Mouse (Mus musculus): ENCODE measurements around the gene Mlst8. TPM values are rescaled to one million over a fixed set of nuclear protein-coding genes. Genes with fewer than 3 reads are reported as not detected.

Mlst8 gene
- polyA plus RNA-seq, 1 experiment from 2014 or later: 38.0 TPM

GRCm38 (mm10) chr17:24424489-24424888, 54.4 kb downstream of the Mlst8 start:
- Histone ChIP-seq H3K4me1 (ENCODE audit: control insufficient read depth, insufficient read depth, low read length) (peaks cover 12% of the 10 kb centered on the region), H3K9ac (replicated peaks; ENCODE audit: low read depth, low read length) (no peak overlapping the region), H3K27me3 (ENCODE audit: control insufficient read depth, insufficient read depth, low read length) (no peaks in the 10 kb centered on the region), H3K9me3 (ENCODE audit: control insufficient read depth, low read length) (no peaks in the 10 kb centered on the region), H3K36me3 (ENCODE audit: control insufficient read depth, insufficient read depth, low read length) (peaks cover 46% of the 10 kb centered on the region), H3K4me3 (ENCODE audit: low read depth, low read length) (no peak overlapping the region), H3K27ac (ENCODE audit: low read depth, low read length) (no peak overlapping the region), H3K4me2 (ENCODE audit: low read depth, low read length) (no peak overlapping the region)
- 92% methylated on average over 5 of the region's 5 CpGs for WGBS
- no peak for ATAC-seq (ENCODE audit: low read depth)

Other genes with a start within 250 kb of the Mlst8 start
- 7.0 and 11.1 TPM in 2 replicates for gene Ccnf, start 227.6 kb downstream of the Mlst8 start, polyA plus RNA-seq (2014; fragmentation: Nextera tagmentation; extraction: Ambion mirVana)
- 0.68 and 0.87 TPM in 2 replicates for gene Abca17, start 128.0 kb downstream of the Mlst8 start, polyA plus RNA-seq (2014; fragmentation: Nextera tagmentation; extraction: Ambion mirVana)
- 33.0 and 37.1 TPM in 2 replicates for gene Abca3, start 127.1 kb downstream of the Mlst8 start, polyA plus RNA-seq (2014; fragmentation: Nextera tagmentation; extraction: Ambion mirVana)
- gene Rnps1, start 64.5 kb downstream of the Mlst8 start, polyA plus RNA-seq (2014; fragmentation: Nextera tagmentation; extraction: Ambion mirVana): 285 and 287 TPM in 2 replicates
- gene Eci1, start 52.4 kb downstream of the Mlst8 start, polyA plus RNA-seq (2014; fragmentation: Nextera tagmentation; extraction: Ambion mirVana): 44.2 and 49.9 TPM in 2 replicates
- 6.5 and 7.5 TPM in 2 replicates for gene Dnase1l2, start 36.0 kb downstream of the Mlst8 start, polyA plus RNA-seq (2014; fragmentation: Nextera tagmentation; extraction: Ambion mirVana)
- gene E4f1, start 8.8 kb downstream of the Mlst8 start, polyA plus RNA-seq (2014; fragmentation: Nextera tagmentation; extraction: Ambion mirVana): 34.6 and 36.9 TPM in 2 replicates
- 73.3 and 75.4 TPM in 2 replicates for gene Pgp, start 8.7 kb downstream of the Mlst8 start, polyA plus RNA-seq (2014; fragmentation: Nextera tagmentation; extraction: Ambion mirVana)
- 0.68 TPM in 1 of 2 replicates, not detected in the other for gene Bricd5, start 5.2 kb downstream of the Mlst8 start, polyA plus RNA-seq (2014; fragmentation: Nextera tagmentation; extraction: Ambion mirVana)
- 44.9 and 52.2 TPM in 2 replicates for gene Caskin1, start 9.5 kb upstream of the Mlst8 start, polyA plus RNA-seq (2014; fragmentation: Nextera tagmentation; extraction: Ambion mirVana)
- 74.2 and 76.6 TPM in 2 replicates for gene Traf7, start 48.9 kb upstream of the Mlst8 start, polyA plus RNA-seq (2014; fragmentation: Nextera tagmentation; extraction: Ambion mirVana)
- 1.8 and 5.7 TPM in 2 replicates for gene Rab26, start 55.1 kb upstream of the Mlst8 start, polyA plus RNA-seq (2014; fragmentation: Nextera tagmentation; extraction: Ambion mirVana)
- gene Pkd1, start 70.8 kb upstream of the Mlst8 start, polyA plus RNA-seq (2014; fragmentation: Nextera tagmentation; extraction: Ambion mirVana): 30.8 and 37.5 TPM in 2 replicates
- gene Tsc2, start 153.6 kb upstream of the Mlst8 start, polyA plus RNA-seq (2014; fragmentation: Nextera tagmentation; extraction: Ambion mirVana): 74.7 and 87.7 TPM in 2 replicates
- 6.8 and 7.3 TPM in 2 replicates for gene Nthl1, start 153.6 kb upstream of the Mlst8 start, polyA plus RNA-seq (2014; fragmentation: Nextera tagmentation; extraction: Ambion mirVana)
- gene Slc9a3r2, start 171.2 kb upstream of the Mlst8 start, polyA plus RNA-seq (2014; fragmentation: Nextera tagmentation; extraction: Ambion mirVana): 49.3 and 52.6 TPM in 2 replicates
- gene Npw, start 179.4 kb upstream of the Mlst8 start, polyA plus RNA-seq (2014; fragmentation: Nextera tagmentation; extraction: Ambion mirVana): not detected in 2 replicates
- 22.6 and 24.5 TPM in 2 replicates for gene Zfp598, start 190.6 kb upstream of the Mlst8 start, polyA plus RNA-seq (2014; fragmentation: Nextera tagmentation; extraction: Ambion mirVana)
- 154 and 196 TPM in 2 replicates for gene Syngr3, start 210.9 kb upstream of the Mlst8 start, polyA plus RNA-seq (2014; fragmentation: Nextera tagmentation; extraction: Ambion mirVana)
- gene Gfer, start 217.1 kb upstream of the Mlst8 start, polyA plus RNA-seq (2014; fragmentation: Nextera tagmentation; extraction: Ambion mirVana): 37.0 and 40.1 TPM in 2 replicates
- gene Noxo1, start 217.2 kb upstream of the Mlst8 start, polyA plus RNA-seq (2014; fragmentation: Nextera tagmentation; extraction: Ambion mirVana): 1.3 and 3.3 TPM in 2 replicates
- gene Tbl3, start 228.6 kb upstream of the Mlst8 start, polyA plus RNA-seq (2014; fragmentation: Nextera tagmentation; extraction: Ambion mirVana): 59.9 and 70.1 TPM in 2 replicates
- not detected in 2 replicates for gene Rnf151, start 239.0 kb upstream of the Mlst8 start, polyA plus RNA-seq (2014; fragmentation: Nextera tagmentation; extraction: Ambion mirVana)
- 742 and 744 TPM in 2 replicates for gene Rps2, start 239.0 kb upstream of the Mlst8 start, polyA plus RNA-seq (2014; fragmentation: Nextera tagmentation; extraction: Ambion mirVana)
- gene Ndufb10, start 245.4 kb upstream of the Mlst8 start, polyA plus RNA-seq (2014; fragmentation: Nextera tagmentation; extraction: Ambion mirVana): 296 and 349 TPM in 2 replicates
- gene Rpl3l, start 248.7 kb upstream of the Mlst8 start, polyA plus RNA-seq (2014; fragmentation: Nextera tagmentation; extraction: Ambion mirVana): 0.20 TPM in 1 of 2 replicates, not detected in the other